In the genomic region with DNA sequence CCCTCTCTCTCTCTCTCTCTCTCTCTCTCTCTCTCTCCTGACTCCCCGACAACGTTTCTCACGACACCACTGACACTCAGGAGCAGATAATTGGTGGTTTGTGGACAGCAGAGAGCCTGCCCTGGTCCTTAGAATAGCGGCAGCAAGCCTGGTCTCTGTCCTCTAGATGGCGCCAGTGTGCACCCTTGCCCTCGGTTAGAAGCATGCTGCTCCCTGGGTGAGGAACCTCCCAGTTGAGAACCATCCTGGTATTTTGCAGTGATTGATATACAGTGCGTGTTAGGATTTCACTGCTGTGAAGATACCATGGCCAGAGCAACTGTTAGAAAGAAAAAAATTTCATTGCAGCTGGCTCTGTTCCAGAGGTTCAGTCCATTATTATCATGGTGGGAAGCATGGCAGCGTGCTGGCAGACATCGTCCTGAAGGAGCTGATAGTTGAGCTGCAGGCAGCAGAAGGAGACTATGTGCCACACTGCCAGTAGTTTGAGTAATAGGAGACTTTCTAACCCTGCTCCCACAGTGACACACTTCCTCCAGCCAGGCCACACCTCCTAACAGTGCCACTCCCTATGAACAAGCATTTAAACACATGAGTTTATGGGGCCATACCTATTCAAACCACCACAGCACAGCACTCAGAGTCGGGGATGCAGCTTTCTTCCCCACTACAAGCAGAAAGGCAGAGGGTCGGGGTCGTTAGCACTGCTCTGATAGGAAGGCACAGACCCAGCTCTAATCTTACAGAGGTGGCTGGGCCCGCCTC, we compare ENCODE assay signal across 8 mouse cellular contexts.
DNase-seq lines count a peak whose midpoint lies in the region; ATAC-seq and TF ChIP-seq lines count a peak whose summit lies in the region.

No protein-coding gene starts in this region.

- ATAC-seq in CD4-positive, CD25-positive, alpha-beta regulatory T cell, adult 4 months = peak; percentile 74
- peak; percentile 56 for ATAC-seq in embryonic facial prominence, embryonic 14.5 days (ENCODE audit: low read depth)
- ATAC-seq in heart, embryonic 11.5 days (replicated peaks; ENCODE audit: insufficient number of reproducible peaks, low FRiP score, low TSS enrichment) = peak; percentile 65; the same call in 1 of the 2 replicates
- peak; percentile 69 for ATAC-seq in kidney, embryonic 14.5 days (ENCODE audit: low FRiP score, low TSS enrichment)
- ATAC-seq in liver, embryonic 12.5 days = peak; percentile 67

- H3K36me3 ChIP-seq in embryonic facial prominence, embryonic 14.5 days (ENCODE audit: control insufficient read depth, insufficient read depth, low read length) = no peaks in the 10 kb centered on the region
- H3K36me3 ChIP-seq in heart, embryonic 11.5 days (ENCODE audit: control insufficient read depth, insufficient read depth, low read length) = no peaks in the 10 kb centered on the region
- no peaks in the 10 kb centered on the region for H3K36me3 ChIP-seq in kidney, embryonic 14.5 days (ENCODE audit: control insufficient read depth, insufficient read depth, low read length)
- H3K36me3 ChIP-seq in liver, embryonic 12.5 days = no peaks in the 10 kb centered on the region
- no peaks in the 10 kb centered on the region for H3K36me3 ChIP-seq in myocyte (ENCODE audit: control insufficient read depth, insufficient read depth)

- peak; percentile 77 for DNase-seq in embryonic facial prominence, embryonic 14.5 days (ENCODE audit: low spot score)
- DNase-seq in spleen, postnatal 36 days (ENCODE audit: low spot score in 2 of 2) = peak; percentile 34 to 55

- no peaks in the 10 kb centered on the region for H3K27me3 ChIP-seq in embryonic facial prominence, embryonic 14.5 days (replicated peaks; ENCODE audit: control insufficient read depth, insufficient read depth, low read length)
- no peaks in the 10 kb centered on the region for H3K27me3 ChIP-seq in heart, embryonic 11.5 days (ENCODE audit: control insufficient read depth, insufficient read depth, low read length)
- no peaks in the 10 kb centered on the region for H3K27me3 ChIP-seq in kidney, embryonic 14.5 days (ENCODE audit: control insufficient read depth, insufficient read depth, low read length)
- H3K27me3 ChIP-seq in liver, embryonic 12.5 days (replicated peaks) = no peaks in the 10 kb centered on the region
- H3K27me3 ChIP-seq in myocyte (ENCODE audit: control insufficient read depth, insufficient read depth, insufficient read length) = no peaks in the 10 kb centered on the region

- H3K27ac ChIP-seq in bone marrow, adult 2 months (ENCODE audit: control insufficient read depth, insufficient read depth, low read depth, low read length, poor library complexity) = no peak overlapping the region
- H3K27ac ChIP-seq in embryonic facial prominence, embryonic 14.5 days (replicated peaks; ENCODE audit: low read depth, low read length) = no peak overlapping the region
- no peak overlapping the region for H3K27ac ChIP-seq in heart, embryonic 11.5 days (ENCODE audit: low read depth, low read length)
- no peak overlapping the region for H3K27ac ChIP-seq in kidney, embryonic 14.5 days (ENCODE audit: low read depth, low read length)
- no peak overlapping the region for H3K27ac ChIP-seq in liver, embryonic 12.5 days

- TF ChIP-seq CTCF in bone marrow, adult 2 months (IDR thresholded peaks at IDR 0.05; ENCODE audit: control insufficient read depth, insufficient read depth, low read length) = peak; percentile 92

- H3K4me2 ChIP-seq in embryonic facial prominence, embryonic 14.5 days (ENCODE audit: low read depth, low read length) = no peak overlapping the region
- no peak overlapping the region for H3K4me2 ChIP-seq in heart, embryonic 11.5 days
- no peak overlapping the region for H3K4me2 ChIP-seq in kidney, embryonic 14.5 days (replicated peaks; ENCODE audit: low read depth, low read length)
- H3K4me2 ChIP-seq in liver, embryonic 12.5 days = no peak overlapping the region
- H3K4me2 ChIP-seq in myocyte (ENCODE audit: low read depth) = peak overlapping the region; percentile 80

- no peaks in the 10 kb centered on the region for H3K9me3 ChIP-seq in embryonic facial prominence, embryonic 14.5 days (ENCODE audit: control insufficient read depth, low read length)
- H3K9me3 ChIP-seq in heart, embryonic 11.5 days (replicated peaks; ENCODE audit: control insufficient read depth, low read length) = no peaks in the 10 kb centered on the region
- no peaks in the 10 kb centered on the region for H3K9me3 ChIP-seq in kidney, embryonic 14.5 days (ENCODE audit: control insufficient read depth, low read length)
- no peaks in the 10 kb centered on the region for H3K9me3 ChIP-seq in liver, embryonic 12.5 days (replicated peaks)

- H3ac ChIP-seq in myocyte (ENCODE audit: control insufficient read depth, insufficient read length) = no peak overlapping the region

- no peak overlapping the region for H3K9ac ChIP-seq in embryonic facial prominence, embryonic 14.5 days (ENCODE audit: low read depth, low read length)
- H3K9ac ChIP-seq in heart, embryonic 11.5 days (ENCODE audit: low read depth, low read length) = no peak overlapping the region
- no peak overlapping the region for H3K9ac ChIP-seq in kidney, embryonic 14.5 days (ENCODE audit: low read depth, low read length)
- H3K9ac ChIP-seq in liver, embryonic 12.5 days = no peak overlapping the region

- H3K4me3 ChIP-seq in bone marrow, adult 2 months (replicated peaks; ENCODE audit: control insufficient read depth, low read depth, low read length) = no peak overlapping the region
- H3K4me3 ChIP-seq in embryonic facial prominence, embryonic 14.5 days (ENCODE audit: low read depth, low read length) = no peak overlapping the region
- no peak overlapping the region for H3K4me3 ChIP-seq in heart, embryonic 11.5 days (ENCODE audit: low read depth, low read length)
- H3K4me3 ChIP-seq in kidney, embryonic 14.5 days (ENCODE audit: low read length) = no peak overlapping the region
- H3K4me3 ChIP-seq in liver, embryonic 12.5 days = no peak overlapping the region
- H3K4me3 ChIP-seq in myocyte = no peak overlapping the region

- TF ChIP-seq POLR2A in bone marrow, adult 2 months (IDR thresholded peaks at IDR 0.05; ENCODE audit: borderline replicate concordance, control insufficient read depth, low read depth, low read length) = no peak
- no peak for TF ChIP-seq POLR2A in myocyte (IDR thresholded peaks at IDR 0.05; ENCODE audit: insufficient read length, low read depth)

- H3K79me2 ChIP-seq in myocyte (ENCODE audit: control insufficient read depth, insufficient read depth) = no peaks in the 10 kb centered on the region

- WGBS in bone marrow, adult 2 months = 46% methylated on average over 13 of the region's 13 CpGs
- WGBS in embryonic facial prominence, embryonic 14.5 days = 41% methylated on average over 9 of the region's 13 CpGs
- WGBS in heart, embryonic 11.5 days (ENCODE audit: insufficient replicate concordance) = 23% methylated on average over 13 of the region's 13 CpGs
- WGBS in kidney, embryonic 14.5 days = 33% methylated on average over 13 of the region's 13 CpGs
- 32% methylated on average over 13 of the region's 13 CpGs for WGBS in liver, embryonic 12.5 days (ENCODE audit: insufficient replicate concordance)

- peaks cover 3% of the 10 kb centered on the region; the same call in 1 of the 2 replicates for H3K4me1 ChIP-seq in bone marrow, adult 2 months (ENCODE audit: control insufficient read depth, insufficient read depth, low read length)
- peaks cover 23% of the 10 kb centered on the region for H3K4me1 ChIP-seq in embryonic facial prominence, embryonic 14.5 days (ENCODE audit: control insufficient read depth, insufficient read depth, low read length)
- H3K4me1 ChIP-seq in heart, embryonic 11.5 days (ENCODE audit: control insufficient read depth, insufficient read depth, low read length) = peaks cover 20% of the 10 kb centered on the region
- peaks cover 11% of the 10 kb centered on the region; the same call in 1 of the 2 replicates for H3K4me1 ChIP-seq in kidney, embryonic 14.5 days (ENCODE audit: control insufficient read depth, insufficient read depth, low read length)
- peaks cover 16% of the 10 kb centered on the region for H3K4me1 ChIP-seq in liver, embryonic 12.5 days

TF ChIP-seq in myocyte, 11 proteins besides CTCF, POLR2A, EP300 and RAD21:
- TF ChIP-seq E2F4 (IDR thresholded peaks at IDR 0.05; ENCODE audit: insufficient read depth) (no peak), MYOD1 (IDR thresholded peaks at IDR 0.05; ENCODE audit: control insufficient read depth in 1 of 3, insufficient read length in 2 of 3, low read depth in 2 of 3) (no peak), REST (IDR thresholded peaks at IDR 0.05; ENCODE audit: insufficient read depth, insufficient read length) (no peak), POLR2AphosphoS2 (IDR thresholded peaks at IDR 0.05; ENCODE audit: insufficient read length, low read depth) (no peak), TCF12 (IDR thresholded peaks at IDR 0.05; ENCODE audit: insufficient read depth, poor library complexity, severe bottlenecking) (no peak), USF1 (IDR thresholded peaks at IDR 0.05; ENCODE audit: low read depth) (no peak), CEBPB (IDR thresholded peaks at IDR 0.05; ENCODE audit: insufficient read depth, poor library complexity, severe bottlenecking) (no peak), TCF3 (IDR thresholded peaks at IDR 0.05; ENCODE audit: insufficient read length, low read depth) (no peak), SRF (IDR thresholded peaks at IDR 0.05; ENCODE audit: control insufficient read depth, insufficient read length, low read depth) (no peak), MYOG (IDR thresholded peaks at IDR 0.05; ENCODE audit: control insufficient read depth in 1 of 3, insufficient read depth in 1 of 3, insufficient read length in 2 of 3, low read depth in 2 of 3) (no peak), MAX (IDR thresholded peaks at IDR 0.05; ENCODE audit: low read depth) (no peak)
TF ChIP-seq in myocyte: peak in this region for 0.
